Mouse (Mus musculus): ENCODE measurements around the gene 4430402I18Rik. TPM values are rescaled to one million over a fixed set of nuclear protein-coding genes. Genes with fewer than 3 reads are reported as not detected.

The 4430402I18Rik gene
- total RNA-seq, 2 experiments from 2014 or later: 14.2 to 14.9 TPM

- DNase-seq: no peak
- intact Hi-C loops (cut with DNase I): no loop called here
Observed at GRCm38 (mm10) chr19:28908186-28908585, 59.4 kb downstream of the 4430402I18Rik start.

DNA sequence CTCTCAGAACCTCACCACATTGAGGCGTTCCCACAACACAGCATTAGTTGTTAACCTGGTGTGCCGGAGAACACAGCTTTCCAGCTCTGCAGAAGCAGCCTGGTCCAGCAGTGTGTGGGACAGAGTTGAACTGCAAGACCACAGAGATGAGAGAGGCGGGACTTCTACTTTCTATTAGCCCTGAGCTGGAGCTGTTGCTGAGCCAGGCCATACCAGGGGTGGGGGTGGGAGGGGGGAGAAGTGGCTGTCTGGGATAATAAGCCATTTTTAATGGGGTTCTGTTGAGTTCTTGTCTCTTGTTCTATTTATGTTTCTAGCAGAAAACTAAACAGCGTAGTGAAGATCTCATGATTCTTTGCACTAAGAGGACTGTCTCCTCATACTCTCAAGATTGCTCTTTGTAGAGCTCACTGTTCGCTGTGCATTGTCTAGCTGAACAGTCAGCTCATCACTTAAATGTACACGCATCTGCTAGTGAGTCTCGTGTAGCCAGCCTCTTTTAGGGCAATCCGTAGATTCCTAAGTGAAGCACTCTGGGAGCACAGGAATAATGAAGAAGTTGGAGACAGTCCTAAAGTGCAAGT lies 64.0 kb downstream of the 4430402I18Rik start:
- no peak for DNase-seq
- intact Hi-C loops (cut with DNase I): no loop called here

DNA sequence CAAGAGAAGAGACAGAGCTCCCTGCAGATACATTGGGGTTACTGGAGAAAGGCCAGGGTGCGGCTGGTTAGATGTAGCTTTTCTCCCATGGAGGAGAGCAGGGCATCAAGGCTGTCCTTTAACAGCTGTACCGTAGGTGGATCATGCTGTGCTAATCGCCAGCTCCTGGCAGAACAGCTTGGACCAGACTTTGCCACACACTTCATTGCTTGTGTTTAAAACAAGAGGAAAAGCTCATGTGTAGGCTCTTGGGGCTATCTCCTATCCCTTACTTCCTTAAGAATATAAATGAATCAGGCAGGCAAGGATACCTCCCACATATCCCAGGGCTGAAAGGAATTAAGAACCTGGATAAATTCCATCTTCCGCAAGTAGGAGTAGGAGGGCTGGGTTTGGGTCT lies 64.8 kb downstream of the 4430402I18Rik start:
- DNase-seq: no peak
- intact Hi-C loops (cut with DNase I): no loop called here

DNA sequence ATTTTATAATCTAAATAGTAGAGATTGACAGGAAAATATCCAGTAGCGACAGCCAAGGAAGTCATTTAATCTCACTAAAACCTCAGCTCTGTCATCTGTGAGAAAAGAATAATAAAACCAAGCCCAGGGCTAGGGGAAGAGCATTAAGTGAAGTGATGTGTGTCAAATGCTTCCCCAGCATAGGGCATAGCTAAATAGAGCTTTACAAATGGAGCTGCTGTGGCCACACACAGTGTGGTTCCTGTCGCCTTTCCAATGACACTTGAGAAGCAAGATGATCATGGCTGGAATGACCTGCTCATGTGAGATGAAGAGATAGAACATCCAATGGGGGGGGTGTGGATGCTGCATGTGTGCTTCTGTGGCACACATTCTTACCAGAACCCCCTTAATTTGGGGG lies 65.5 kb downstream of the 4430402I18Rik start:
- intact Hi-C loops (cut with DNase I): no loop called here
- DNase-seq: no peak

DNA sequence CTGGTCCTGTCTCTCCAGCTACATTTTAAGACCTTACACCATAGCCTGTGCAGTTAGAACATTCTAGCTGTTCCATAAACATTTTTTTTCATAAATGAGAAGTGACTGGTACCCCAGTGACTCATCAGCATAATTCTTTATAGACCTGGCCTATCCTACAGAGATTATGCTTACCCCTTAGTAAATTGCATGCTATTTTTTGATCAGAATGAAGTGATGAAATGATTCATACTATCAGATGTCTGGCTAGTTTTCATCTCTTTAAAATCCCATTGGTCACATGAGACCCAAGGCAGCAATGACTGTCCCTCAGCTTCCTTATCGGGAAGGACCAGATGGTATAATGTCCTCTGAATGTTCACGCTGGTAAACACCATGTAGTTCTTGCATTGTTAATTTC lies 66.8 kb downstream of the 4430402I18Rik start:
- intact Hi-C loops (cut with DNase I): no loop called here
- DNase-seq: no peak

DNA sequence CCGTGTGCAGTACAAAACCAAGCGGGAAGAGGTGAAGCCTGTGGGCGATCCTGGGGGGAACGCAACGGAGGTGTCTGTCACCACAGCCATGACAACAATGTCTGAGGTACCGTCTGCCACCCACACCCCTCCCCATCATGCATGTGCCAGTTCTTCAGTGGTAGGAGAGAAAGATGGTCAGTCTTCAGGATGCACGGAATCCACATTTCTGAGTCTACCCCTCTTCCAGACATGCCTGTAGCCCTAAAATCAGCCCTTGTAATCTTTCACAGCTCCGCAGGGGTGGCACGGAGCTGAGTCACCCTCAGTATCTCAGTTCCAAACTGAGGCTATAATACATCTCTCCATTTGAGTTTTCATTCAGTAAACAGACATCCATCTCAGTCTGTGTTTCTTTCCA lies 70.1 kb downstream of the 4430402I18Rik start:
- intact Hi-C loops (cut with DNase I): no loop called here
- no peak for DNase-seq

- no peak for DNase-seq
- intact Hi-C loops (cut with DNase I): no loop called here
Observed at GRCm38 (mm10) chr19:28896639-28897038, 71.0 kb downstream of the 4430402I18Rik start.

DNA sequence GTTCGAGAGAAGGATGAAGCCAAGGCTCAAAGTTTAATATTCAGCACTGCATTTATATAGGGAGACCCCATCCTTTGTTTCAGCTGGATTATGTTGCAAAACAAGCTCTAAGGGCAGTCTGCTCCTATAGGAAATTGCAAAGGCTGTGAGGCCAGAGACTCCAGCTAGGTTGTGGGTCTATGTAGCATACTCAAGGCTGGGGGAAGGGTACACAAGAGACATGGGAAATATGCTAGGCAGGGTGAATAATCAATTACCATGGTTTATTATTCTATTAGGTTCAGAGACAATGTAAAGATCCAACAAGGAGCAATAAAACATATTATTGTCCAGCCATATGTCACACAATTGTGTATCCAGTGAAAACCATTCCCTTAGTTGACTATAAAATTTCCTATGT lies 75.7 kb downstream of the 4430402I18Rik start:
- no peak for DNase-seq
- intact Hi-C loops (cut with DNase I): no loop called here

GRCm38 (mm10) chr19:28891238-28891637 lies 76.4 kb downstream of the 4430402I18Rik start:
- intact Hi-C loops (cut with DNase I): no loop called here
- no peak for DNase-seq

DNA sequence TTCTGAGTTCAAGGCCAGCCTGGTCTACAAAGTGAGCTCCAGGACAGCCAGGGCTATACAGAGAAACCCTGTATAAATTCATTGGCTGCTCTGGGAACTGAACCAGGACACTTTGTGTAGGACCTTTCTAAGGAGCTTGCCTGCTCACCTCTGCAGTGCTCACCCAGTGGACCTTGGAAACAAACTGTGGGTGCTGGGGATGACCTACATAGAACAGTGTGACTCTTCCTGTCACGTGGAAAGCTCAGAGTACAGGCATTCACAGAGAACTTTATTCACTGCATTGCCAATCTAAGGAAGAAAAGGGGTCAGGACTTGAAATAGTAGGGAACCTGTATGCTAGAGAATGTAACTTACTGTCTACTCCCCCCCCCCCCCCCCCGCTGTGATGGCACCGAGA lies 78.3 kb downstream of the 4430402I18Rik start:
- DNase-seq: no peak

DNA sequence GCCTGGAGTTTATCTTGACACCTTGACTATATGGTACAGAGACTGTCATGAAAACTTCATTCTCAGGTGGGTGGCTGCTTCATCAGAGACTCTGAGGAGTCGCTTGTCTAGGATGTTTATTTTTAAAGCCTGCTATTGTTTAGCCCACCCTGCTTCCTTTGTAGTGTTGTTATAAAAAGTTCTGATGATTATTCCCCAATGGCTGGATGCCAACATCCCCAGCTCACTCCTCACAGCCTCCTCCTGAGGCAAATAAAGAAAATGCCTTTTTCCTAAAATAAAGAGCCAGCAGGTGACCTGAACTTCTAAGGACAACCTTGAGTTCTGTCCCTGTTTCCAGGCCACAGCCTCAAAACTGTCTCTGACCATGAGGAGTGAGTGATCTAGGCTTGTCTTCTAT lies 79.1 kb downstream of the 4430402I18Rik start:
- DNase-seq: no peak
- intact Hi-C loops (cut with DNase I): no loop called here

More for the DNA sequence above, 78.3 kb downstream of the 4430402I18Rik start:
- intact Hi-C loops (cut with DNase I): no loop called here

DNA sequence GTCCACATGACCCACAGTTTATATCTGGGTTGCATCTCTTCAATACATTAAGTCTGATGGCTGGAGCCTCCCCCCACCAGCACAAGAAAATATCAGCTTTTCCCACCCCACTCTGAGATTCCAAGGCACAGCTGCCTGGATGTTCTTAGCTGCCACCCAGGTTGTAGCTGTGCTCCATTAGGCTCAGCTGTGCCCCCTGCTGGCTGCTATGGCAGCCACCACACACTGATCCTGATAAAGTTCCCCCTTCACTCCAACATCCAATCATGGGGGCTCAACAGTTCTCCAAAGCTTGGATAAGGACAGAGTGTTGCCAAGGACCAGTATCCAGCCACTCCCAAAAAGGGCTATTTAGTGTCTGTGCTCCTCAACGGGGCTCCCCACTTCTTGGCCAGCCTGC lies 84.5 kb downstream of the 4430402I18Rik start:
- intact Hi-C loops (cut with DNase I): loop anchor here (2.0 kb wide), 1 partner anchor 106 kb away; no protein-coding TSS in a partner anchor

GRCm38 (mm10) chr19:28879476-28879875 lies 88.1 kb downstream of the 4430402I18Rik start:
- no peak for DNase-seq
- intact Hi-C loops (cut with DNase I): no loop called here

More for the DNA sequence above, 84.5 kb downstream of the 4430402I18Rik start:
- peak; percentile 25 to 36 for DNase-seq

DNA sequence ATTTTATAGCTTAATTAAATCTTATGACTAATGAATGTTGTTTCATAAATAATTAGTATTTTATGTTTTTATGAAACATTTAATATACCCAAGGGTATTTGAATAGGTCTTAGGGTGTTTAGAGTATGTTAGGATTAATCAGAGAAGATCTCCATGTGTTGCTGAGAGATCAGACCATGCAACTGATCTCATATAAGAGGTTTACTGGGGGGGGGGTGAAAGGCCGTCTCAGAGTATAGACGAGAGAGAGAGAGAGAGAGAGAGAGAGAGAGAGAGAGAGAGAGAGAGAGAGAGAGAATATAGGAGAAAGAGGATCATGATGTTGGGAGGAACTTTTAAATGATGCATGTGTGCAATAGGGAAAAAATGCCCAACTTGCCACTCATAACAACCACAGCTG lies 97.2 kb downstream of the 4430402I18Rik start:
- intact Hi-C loops (cut with DNase I): no loop called here
- no peak for DNase-seq

GRCm38 (mm10) chr19:28869251-28869855 lies 98.2 kb downstream of the 4430402I18Rik start:
- intact Hi-C loops (cut with DNase I): no loop called here
- no peak for DNase-seq

GRCm38 (mm10) chr19:28865501-28865900 lies 102.1 kb downstream of the 4430402I18Rik start:
- intact Hi-C loops (cut with DNase I): no loop called here
- no peak for DNase-seq

DNA sequence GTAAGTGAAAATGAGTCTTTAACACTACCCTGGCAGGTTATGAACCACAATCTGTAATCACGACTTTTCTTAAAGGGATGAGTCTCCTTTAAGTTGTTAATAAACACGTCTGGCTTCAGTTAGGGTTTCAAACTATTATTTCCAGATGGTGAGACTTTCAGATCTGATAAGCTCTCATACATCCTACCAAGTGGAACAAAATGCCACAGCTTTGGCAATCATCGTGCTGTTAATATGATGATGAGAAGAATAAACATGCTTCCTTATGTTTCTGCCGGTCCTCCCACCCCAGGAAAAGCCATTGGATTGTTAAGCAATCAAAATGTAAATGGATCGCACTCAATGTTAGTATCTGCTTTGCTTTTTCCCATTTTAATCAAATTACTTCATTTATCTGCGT lies 102.6 kb downstream of the 4430402I18Rik start:
- intact Hi-C loops (cut with DNase I): no loop called here
- no peak for DNase-seq

DNA sequence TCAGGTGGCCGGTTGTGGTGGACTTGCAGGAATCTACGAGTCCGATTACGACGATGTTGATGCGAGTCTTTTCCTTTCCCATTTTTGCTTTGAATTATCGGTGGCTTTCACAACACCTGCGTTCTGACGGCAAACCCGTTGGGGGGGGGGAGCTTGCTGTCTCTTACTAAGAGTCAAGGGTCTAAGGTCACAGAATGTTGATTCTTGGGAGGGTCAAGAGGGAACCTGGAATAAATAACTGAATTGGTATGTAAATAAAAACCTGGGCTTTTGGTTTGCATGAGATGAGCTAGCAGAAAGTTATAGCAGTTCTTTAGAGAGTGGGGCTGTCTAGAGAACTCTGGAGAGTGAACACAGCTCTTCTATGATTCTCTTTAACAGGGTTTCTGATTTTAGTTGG lies 104.0 kb downstream of the 4430402I18Rik start:
- intact Hi-C loops (cut with DNase I): no loop called here
- no peak for DNase-seq

DNA sequence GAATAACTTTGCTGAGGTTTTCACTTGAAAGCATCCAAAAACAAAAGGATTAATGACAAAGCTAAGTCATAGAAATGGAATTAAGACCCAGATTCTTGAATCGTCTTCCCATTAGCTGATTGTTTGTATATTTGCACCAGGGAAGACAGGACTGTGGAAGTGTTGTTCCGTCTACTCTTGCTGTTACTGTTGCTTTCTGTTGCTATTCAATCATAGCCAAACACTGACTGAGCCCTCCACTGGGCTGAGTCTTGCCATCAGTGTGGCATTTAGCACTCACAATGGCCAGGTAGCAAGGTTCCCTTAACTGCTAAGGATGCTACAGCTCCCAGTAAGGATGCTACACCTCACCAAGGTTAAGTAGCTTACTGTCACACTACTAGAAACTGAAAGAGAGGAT lies 107.4 kb downstream of the 4430402I18Rik start:
- no peak for DNase-seq
- intact Hi-C loops (cut with DNase I): no loop called here

DNA sequence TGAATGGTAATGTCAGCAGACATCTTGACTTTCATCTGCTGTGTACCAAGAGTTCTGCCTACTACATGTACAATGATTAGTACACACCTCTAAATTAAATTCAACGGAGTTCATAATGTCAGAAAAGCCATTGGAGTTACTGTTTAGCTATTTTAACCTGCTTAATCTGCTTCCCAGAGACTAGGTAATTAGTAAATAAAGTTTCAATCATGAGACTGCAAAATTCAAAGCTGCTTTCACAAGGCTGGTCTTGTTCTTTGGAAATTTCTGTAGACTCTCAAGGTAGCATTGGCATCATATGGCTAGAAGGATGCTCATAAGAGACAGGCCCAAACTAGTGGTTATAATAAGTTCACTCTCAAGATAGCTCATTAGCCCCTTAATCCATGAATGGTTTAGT lies 112.8 kb downstream of the 4430402I18Rik start:
- intact Hi-C loops (cut with DNase I): no loop called here
- DNase-seq: no peak

DNA sequence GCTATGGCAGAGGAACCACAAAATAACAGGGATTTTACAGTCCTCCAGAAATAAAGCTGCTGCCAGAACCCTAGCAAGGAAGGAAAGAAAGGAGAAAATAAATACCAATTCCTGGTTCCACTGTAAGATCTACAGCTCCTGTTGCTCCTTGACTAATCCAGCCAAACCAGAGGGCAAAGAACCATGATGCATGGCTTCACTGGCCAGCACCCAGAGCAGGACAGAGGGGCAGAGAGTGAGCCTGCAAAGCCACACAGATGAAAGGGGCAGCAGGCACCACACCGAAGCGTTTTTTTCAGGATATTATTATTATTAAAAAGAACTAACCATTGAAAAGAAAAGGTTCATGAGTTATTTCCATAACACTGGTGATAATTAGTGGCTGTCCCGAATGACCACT lies 115.6 kb downstream of the 4430402I18Rik start:
- intact Hi-C loops (cut with DNase I): no loop called here
- DNase-seq: no peak

- no peak for DNase-seq
- intact Hi-C loops (cut with DNase I): no loop called here
Observed at GRCm38 (mm10) chr19:28850510-28850909, 117.1 kb downstream of the 4430402I18Rik start.
